Mouse (Mus musculus) heart, postnatal 14 days (tissue): Measurements from ENCODE around the gene Ipo8. TPM values are rescaled to one million over a fixed set of nuclear protein-coding genes. Genes with fewer than 3 reads are reported as not detected.

Source experiments
- DNase-seq, 2 experiments: peaks; one replicate each; pipeline ENCODE4 v3.0.0; 2021 to 2022
- intact Hi-C: fragments of 180-260 bp; cut with DNase I; formaldehyde crosslinking; loops from one replicate; pipeline ENCODE4 v1.15.1; 2025
- long read RNA-seq, 2 experiments: library from polyadenylated mRNA; stranded (forward); transcript quantifications; one replicate each; pipeline ENCODE4 v2.0.0; 2021
- total RNA-seq, 2 experiments: library from RNA; stranded (reverse); gene quantifications; 2 replicates each; pipeline ENCODE4 v1.2.3; 2021

Gene Ipo8
- total RNA-seq, result 10 to 100 TPM; 21.4 to 23.7 TPM
- long read RNA-seq, experiment 1, full-length matches to known transcripts, result 7 of 15 reads
- long read RNA-seq, experiment 1, partial matches to known transcripts, result 4 of 15 reads
- long read RNA-seq, experiment 1, other reads (novel, unspliced or antisense), result 4 of 15 reads
- long read RNA-seq, experiment 2, full-length matches to known transcripts, result 3 of 6 reads
- long read RNA-seq, experiment 2, partial matches to known transcripts, result 1 of 6 reads
- long read RNA-seq, experiment 2, other reads (novel, unspliced or antisense), result 2 of 6 reads

DNA sequence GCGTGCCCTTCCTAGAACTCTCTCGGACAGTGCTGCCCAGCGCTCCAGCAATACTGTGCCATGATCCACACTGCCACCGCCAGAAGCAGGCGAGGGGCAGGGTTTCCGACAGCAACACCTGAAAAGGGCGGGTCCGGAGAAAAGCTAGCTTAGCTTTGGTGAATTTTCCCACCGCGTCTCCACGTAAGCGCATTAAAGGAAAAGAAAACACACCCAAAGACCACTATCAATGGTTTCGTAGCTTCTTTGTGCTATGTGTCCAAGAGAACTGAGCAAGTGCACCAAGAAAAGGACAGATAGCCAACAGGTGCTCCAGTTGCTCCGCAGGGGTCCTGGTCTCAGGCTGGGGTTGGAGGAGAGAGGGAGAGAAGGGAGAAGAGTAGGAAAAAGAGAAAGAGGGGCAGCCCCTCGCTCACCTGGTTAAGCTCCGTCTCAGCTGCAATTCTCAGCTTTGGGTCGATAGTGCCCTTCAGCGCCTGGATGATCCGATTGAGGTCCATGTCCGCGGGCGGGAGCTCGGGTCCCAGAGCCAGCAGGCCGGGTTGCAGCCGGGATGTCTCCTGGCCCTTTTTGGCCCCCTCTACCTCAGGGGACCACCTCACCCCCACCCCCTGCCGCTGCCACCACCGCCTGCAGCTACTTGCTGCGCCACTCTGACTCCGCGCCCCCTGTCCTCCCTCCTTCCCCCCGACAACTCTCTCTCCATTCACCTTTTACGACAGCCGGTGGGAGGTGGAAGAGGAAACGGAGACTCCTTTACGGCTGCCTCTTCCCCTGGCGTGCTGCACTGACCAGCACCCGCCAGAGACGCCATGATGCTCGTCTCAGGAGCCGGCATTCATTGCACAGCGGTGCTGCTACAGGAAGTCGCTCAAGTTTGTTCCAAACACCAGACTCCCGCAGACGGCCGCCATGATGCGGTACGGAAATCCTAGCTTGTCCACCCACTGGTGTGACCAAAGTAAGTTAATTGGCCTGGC, at the start of gene Ipo8:
Gene Ipo8 (minus strand): TSS at position 720 of the 980 bp plus-strand sequence.
- intact Hi-C loops, result loop anchor here (5.0 kb wide), 1 partner anchor 66 kb away; the partner anchor contains the start of gene Caprin2

DNA sequence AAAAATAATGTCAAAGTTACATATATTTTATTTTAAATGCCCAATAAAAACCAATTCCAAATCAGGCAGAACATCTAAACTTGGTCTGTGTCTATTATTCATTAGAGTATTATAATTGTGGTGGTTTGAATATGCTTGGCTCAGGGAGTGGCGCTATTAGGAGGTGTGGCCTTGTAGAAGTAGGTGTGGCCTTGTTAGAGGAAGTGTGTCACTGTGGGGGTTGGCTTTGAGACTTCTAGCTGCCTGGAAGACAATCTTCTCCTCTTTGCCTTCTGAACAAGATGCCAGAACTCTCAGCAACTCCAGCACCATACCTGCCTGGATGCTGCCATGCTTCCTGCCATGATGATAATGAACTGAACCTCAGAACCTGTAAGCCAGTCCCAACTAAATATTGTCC, 42.6 kb upstream of the Ipo8 start:
- intact Hi-C loops, result no loop called here

More for the DNA sequence above, at the start of gene Ipo8:
- DNase-seq, result peak; percentile 87 to 89

GRCm38 (mm10) chr6:148845629-148846028, 14.4 kb upstream of the Ipo8 start:
- intact Hi-C loops, result no loop called here
- DNase-seq, result no peak

More for the DNA sequence above, 42.6 kb upstream of the Ipo8 start:
- no peak for DNase-seq

DNA sequence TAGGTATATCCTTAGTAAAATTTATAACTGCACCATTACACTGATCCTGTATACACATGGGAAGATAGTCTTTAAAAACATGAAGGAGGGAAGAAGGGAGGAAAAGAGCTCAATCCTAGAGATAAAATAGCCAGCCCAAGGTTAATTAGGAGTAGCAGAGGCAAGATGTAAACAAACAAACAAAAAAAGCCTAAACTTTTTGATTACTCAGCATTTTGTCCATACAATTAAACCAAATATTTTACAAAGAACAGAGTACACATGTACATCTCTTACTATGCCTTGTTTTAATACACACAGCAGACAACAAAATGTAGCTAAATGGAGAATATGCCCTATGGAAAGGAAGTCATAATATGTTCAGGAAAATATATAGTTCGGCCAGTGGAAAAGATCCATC, 10.5 kb upstream of the Ipo8 start:
- intact Hi-C loops, result no loop called here

GRCm38 (mm10) chr6:148838460-148838859, 7.2 kb upstream of the Ipo8 start:
- no peak for DNase-seq
- intact Hi-C loops, result no loop called here

More for the DNA sequence above, 10.5 kb upstream of the Ipo8 start:
- no peak for DNase-seq

GRCm38 (mm10) chr6:148831728-148832121, 458 bp upstream of the Ipo8 start:
- intact Hi-C loops, result loop anchor here (5.0 kb wide), 1 partner anchor 66 kb away; the partner anchor contains the start of gene Caprin2
- DNase-seq, result no peak

DNA sequence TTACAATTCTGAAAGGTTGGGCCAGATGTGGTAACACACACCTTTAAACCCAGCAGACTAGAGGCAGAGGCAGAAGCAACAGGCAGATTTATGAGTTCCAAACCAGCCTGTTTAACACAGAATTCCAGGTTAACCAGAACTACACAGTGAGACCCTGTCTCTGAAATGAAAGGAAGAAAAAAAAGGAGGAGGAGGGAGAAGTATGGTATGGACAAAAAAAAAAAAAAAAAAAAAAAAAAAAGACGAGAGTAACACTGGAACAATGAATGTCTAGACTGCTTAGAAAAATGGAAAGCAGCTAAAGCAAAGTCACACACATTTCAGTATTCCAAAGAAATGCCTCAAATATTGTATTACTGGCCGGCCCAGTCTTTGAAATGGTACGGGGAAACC, 916 bp downstream of the Ipo8 start:
- intact Hi-C loops, result loop anchor here (5.0 kb wide), 1 partner anchor 67 kb away; the partner anchor contains the start of gene Caprin2
- DNase-seq, result no peak

DNA sequence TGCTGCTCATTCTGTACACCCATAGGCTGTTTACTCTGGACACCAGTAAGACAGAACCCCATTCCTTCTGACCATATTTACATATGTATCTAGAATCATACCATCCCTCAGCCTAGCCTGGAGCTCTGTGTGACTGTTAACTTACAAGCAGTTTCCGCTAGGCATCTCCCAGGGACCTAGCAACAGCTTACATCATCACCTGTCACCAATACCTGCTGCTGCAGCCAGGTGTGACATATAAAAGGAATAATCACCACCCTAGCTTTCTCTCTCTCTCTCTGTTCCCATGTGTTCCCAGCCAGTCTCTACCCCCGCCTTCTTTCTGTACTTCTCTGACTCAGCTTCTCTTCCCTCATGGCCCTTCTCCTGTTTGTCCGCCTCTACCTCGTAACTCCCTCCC, 5.1 kb downstream of the Ipo8 start:
- intact Hi-C loops, result no loop called here
- DNase-seq, result no peak

DNA sequence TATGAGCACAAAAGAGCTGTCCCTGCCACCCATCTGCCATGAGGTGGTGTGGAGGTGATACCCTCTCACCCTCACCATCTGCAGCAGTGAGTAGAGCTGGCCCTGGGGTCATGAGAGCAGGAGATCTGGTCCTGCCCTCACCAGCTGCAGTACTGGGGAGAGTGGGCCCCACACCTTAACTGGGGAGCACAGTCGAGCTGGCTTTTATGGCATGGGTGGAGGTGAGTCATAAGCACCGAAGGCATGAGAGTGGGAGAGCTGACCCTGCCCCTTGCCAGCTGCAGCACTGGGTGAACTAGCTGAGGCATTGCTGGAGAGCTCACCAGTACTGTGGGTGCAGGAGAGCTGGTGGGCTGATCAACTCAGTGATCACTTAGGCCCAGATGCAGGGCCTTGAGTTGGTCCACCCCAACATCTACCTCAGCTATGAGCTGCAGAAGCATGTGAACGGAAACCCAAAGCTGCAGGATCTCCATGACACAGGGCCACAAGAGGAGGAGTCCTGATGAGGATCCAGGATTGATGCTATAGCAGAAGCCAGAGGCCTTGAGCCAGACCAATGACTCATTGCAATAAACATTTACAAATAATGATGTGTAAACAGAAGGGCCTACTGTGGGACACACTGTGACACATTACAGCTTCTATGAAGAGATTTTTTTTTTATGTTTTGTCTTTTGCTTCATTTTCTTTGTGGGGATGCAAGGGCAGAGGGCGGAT, 12.5 kb downstream of the Ipo8 start:
- DNase-seq, result no peak
- intact Hi-C loops, result no loop called here

DNA sequence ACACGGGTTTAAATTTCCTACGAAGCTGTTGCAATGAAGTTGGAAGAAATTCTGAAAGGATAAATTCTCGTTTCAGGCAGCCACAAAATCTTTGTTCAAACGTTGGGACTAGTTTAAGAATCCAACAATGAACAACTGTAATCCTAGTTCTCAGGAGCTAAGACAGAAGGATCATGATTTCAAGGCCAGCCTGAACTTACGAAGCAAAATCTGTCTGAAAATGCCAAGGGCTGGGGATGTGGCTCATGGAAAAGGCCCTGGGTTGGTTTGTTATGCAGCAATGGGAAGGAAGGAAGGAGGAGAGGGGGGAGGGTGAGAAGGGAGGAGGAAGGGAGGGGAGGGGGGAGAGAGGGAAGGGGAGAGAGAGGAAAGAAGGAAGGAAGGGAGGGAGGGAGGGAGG, 14.5 kb downstream of the Ipo8 start:
- intact Hi-C loops, result no loop called here
- DNase-seq, result no peak

DNA sequence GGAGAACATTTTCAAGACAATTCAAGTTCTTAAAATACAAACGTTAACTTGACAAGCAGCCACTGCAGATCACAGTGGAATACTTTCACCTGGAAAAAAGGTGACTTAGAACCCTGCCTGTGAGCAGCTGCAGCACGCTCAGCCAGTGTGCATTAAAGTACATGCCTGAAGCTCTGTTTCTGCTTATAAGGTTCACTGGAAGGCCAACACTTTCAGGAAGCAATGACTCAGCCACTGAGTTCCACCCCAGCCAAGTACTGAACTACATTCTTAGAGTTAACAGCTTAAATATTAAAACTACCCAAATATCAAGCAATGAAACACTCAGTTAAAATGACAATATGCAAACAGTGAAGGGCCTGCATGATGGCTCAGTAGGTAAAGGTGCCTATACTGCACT, 20.1 kb downstream of the Ipo8 start:
- intact Hi-C loops, result no loop called here

GRCm38 (mm10) chr6:148799773-148800172, 31.5 kb downstream of the Ipo8 start:
- intact Hi-C loops, result no loop called here

More for the DNA sequence above, 20.1 kb downstream of the Ipo8 start:
- no peak for DNase-seq

GRCm38 (mm10) chr6:148795145-148795544, 36.1 kb downstream of the Ipo8 start:
- DNase-seq, result no peak
- intact Hi-C loops, result no loop called here

More at GRCm38 (mm10) chr6:148799773-148800172, 31.5 kb downstream of the Ipo8 start:
- DNase-seq, result no peak

DNA sequence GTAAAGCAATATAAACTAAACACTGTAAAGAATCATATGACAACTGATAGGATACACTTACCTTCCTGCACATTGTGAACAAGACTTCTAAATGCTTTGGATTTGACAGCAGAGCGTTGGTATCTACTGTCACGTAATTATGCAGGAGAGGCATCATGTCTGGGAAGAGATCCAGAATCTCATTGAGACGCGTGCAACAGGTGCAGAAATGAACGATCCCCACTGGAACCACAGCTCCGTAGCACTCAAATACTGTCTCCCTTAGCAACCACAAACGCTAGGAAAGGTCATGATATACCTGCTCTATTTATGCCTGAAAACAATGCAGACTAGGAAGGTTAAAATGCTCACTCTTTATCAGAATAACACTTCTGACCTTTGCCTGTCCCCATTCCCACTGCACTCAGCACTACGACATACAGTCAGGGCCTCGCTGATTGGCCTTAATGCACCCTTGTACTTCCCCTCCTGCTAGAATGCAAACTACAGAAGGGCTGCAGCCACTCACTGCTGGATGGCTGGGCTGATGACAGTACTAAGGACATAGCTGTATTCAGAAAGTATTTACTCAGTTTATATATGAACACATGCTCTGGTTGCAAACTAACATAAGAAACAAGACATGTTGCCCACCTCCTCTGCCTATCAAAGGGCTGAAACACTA, 42.1 kb downstream of the Ipo8 start:
- intact Hi-C loops, result no loop called here
- no peak for DNase-seq

DNA sequence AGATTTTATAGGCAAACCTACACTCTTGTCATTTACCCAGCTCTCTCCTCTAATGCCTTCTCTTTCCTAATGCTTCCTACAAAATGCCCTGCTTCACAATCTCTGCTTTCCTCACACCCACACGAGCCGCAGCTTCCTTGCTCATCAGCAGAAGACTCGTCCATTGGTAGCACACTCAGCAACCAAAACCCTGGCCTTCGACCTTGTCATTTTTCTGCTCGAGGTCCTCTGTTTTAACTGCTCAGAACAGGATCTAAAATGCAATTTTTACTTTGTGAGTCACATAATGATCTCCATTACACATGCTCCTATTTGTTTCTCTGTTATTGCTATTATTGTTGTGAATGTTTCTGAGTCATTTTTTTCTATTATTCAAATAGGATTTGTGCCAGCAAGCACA, 45.1 kb downstream of the Ipo8 start:
- intact Hi-C loops, result no loop called here
- no peak for DNase-seq

- no peak for DNase-seq
- intact Hi-C loops, result no loop called here
Measured at GRCm38 (mm10) chr6:148784418-148784817, 46.8 kb downstream of the Ipo8 start.

DNA sequence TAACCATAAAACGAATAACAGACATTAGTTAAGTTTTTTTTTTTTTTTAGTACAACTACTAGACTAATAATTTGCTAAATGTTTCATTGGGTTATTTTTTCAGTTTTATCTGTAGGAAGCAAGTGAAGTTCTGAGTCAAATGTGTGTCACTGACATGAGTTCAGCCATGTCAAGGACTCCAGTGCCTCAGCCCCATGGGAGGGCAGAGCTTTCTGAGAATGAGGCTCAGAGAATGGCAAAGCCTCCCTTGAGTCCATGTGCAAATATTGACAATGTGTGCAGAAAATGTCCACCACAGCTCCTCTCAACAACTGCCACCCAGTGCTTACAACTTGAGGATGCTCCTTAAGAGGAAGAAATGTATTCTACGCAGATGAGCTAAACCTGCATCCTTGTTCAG, 55.0 kb downstream of the Ipo8 start:
- no peak for DNase-seq
- intact Hi-C loops, result no loop called here

GRCm38 (mm10) chr6:148771423-148771822, 59.8 kb downstream of the Ipo8 start:
- DNase-seq, result no peak
- intact Hi-C loops, result no loop called here

- no peak for DNase-seq
- intact Hi-C loops, result no loop called here
Measured at GRCm38 (mm10) chr6:148768419-148768818, 62.8 kb downstream of the Ipo8 start.

GRCm38 (mm10) chr6:148767228-148767627, 64.0 kb downstream of the Ipo8 start:
- intact Hi-C loops, result no loop called here
- DNase-seq, result no peak
